8 mouse cellular contexts compared by ENCODE assay signal in the genomic region with DNA sequence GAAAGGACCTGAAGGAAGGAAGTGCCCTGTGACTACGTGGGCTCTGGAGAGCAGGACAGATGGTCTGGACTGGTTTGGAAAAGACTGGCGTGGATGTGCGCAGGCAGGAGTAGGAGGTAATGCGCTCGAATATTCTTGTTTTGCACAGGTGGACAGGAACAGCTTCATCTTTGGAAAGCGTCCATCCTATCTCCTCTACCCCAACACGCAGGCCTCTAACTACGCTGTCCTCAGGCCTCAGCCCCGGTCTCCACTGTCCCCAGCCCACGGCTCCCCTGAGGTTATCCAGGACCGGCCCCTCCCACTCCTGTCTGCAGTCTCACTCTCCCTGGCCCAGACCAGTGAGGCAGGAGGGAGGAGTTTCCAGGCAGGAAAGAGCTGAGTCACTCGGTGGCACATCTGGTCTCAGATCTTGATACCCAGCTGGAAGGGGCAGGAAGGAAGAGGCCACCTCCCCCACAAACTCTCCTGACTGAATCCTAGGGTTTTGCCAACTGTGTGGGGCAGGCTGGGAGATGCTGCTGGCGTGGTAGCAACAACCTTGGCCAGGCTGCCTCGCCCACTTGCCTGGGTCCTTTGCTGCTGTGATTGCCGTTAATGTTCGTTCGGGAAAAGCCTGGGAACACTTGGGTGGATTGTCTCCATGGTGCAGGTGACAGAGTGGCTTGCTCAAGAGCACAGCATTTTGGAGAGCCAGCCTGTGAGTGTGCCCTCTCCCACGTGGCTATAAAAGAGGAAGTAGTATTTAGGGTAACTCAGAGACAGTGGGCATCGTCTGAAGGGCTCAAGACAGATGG. TPM values are rescaled to one million over a fixed set of nuclear protein-coding genes. Genes with fewer than 3 reads are reported as not detected.
DNase-seq lines count a peak whose midpoint lies in the region; ATAC-seq lines count a peak whose summit lies in the region.

No protein-coding gene starts in this region.

- H3K4me2 ChIP-seq in hindbrain, embryonic 11.5 days (replicated peaks; ENCODE audit: low read depth, low read length) = no peak overlapping the region
- no peak overlapping the region for H3K4me2 ChIP-seq in hindbrain, embryonic 13.5 days
- H3K4me2 ChIP-seq in heart, embryonic 15.5 days = peak overlapping the region; percentile 33

- ATAC-seq in hindbrain, embryonic 11.5 days (ENCODE audit: low FRiP score) = no peak
- ATAC-seq in hindbrain, embryonic 13.5 days (ENCODE audit: low FRiP score) = no peak
- peak; percentile 83 for ATAC-seq in heart, embryonic 15.5 days (replicated peaks; ENCODE audit: insufficient number of reproducible peaks, insufficient read depth, low FRiP score, low read depth)

- peaks cover 5% of the 10 kb centered on the region; the same call in 1 of the 2 replicates for H3K4me1 ChIP-seq in hindbrain, embryonic 11.5 days (replicated peaks; ENCODE audit: control insufficient read depth, insufficient read depth, low read length)
- peaks cover 33% of the 10 kb centered on the region for H3K4me1 ChIP-seq in hindbrain, embryonic 13.5 days (replicated peaks)
- H3K4me1 ChIP-seq in heart, embryonic 15.5 days (replicated peaks) = peaks cover 12% of the 10 kb centered on the region

- H3K27ac ChIP-seq in hindbrain, embryonic 11.5 days (ENCODE audit: low read depth, low read length) = 0 out of 2 replicates have a peak overlapping the region, but pooled peaks have one; percentile 6
- H3K27ac ChIP-seq in hindbrain, embryonic 13.5 days = no peak overlapping the region
- H3K27ac ChIP-seq in heart, embryonic 15.5 days = peak overlapping the region; percentile 54

- no peaks in the 10 kb centered on the region for H3K36me3 ChIP-seq in hindbrain, embryonic 11.5 days (ENCODE audit: control insufficient read depth, insufficient read depth, low read length)
- no peaks in the 10 kb centered on the region for H3K36me3 ChIP-seq in hindbrain, embryonic 13.5 days
- H3K36me3 ChIP-seq in heart, embryonic 15.5 days = no peaks in the 10 kb centered on the region

- H3K9ac ChIP-seq in hindbrain, embryonic 11.5 days (ENCODE audit: low read depth, low read length) = no peak overlapping the region
- H3K9ac ChIP-seq in hindbrain, embryonic 13.5 days = no peak overlapping the region
- H3K9ac ChIP-seq in heart, embryonic 15.5 days = no peak overlapping the region

- 44% methylated on average over 19 of the region's 19 CpGs for WGBS in hindbrain, embryonic 11.5 days
- WGBS in hindbrain, embryonic 13.5 days = 38% methylated on average over 19 of the region's 19 CpGs
- 21% methylated on average over 19 of the region's 19 CpGs for WGBS in heart, embryonic 15.5 days

- no peak for DNase-seq in hindbrain, embryonic 11.5 days (ENCODE audit: low spot score)
- peak; percentile 25 for DNase-seq in T-cell, adult 2 months (ENCODE audit: low spot score)
- DNase-seq in embryo, embryonic 11 days = peak; percentile 75
- peak; percentile 66 to 77 for DNase-seq in kidney, postnatal 36 days
- peak; percentile 81 for DNase-seq in lung, postnatal 25 days (ENCODE audit: low spot score)
- DNase-seq in testis, postnatal 10 days (ENCODE audit: low spot score) = peak; percentile 68

- no peaks in the 10 kb centered on the region for H3K9me3 ChIP-seq in hindbrain, embryonic 11.5 days (ENCODE audit: control insufficient read depth, low read length)
- no peaks in the 10 kb centered on the region for H3K9me3 ChIP-seq in hindbrain, embryonic 13.5 days
- H3K9me3 ChIP-seq in heart, embryonic 15.5 days (replicated peaks) = no peaks in the 10 kb centered on the region

- H3K27me3 ChIP-seq in hindbrain, embryonic 11.5 days (ENCODE audit: control insufficient read depth, insufficient read depth, low read length) = no peaks in the 10 kb centered on the region
- H3K27me3 ChIP-seq in hindbrain, embryonic 13.5 days = no peaks in the 10 kb centered on the region
- peaks cover 23% of the 10 kb centered on the region for H3K27me3 ChIP-seq in heart, embryonic 15.5 days

- no peak overlapping the region for H3K4me3 ChIP-seq in hindbrain, embryonic 11.5 days (ENCODE audit: low read depth, low read length)
- H3K4me3 ChIP-seq in hindbrain, embryonic 13.5 days = no peak overlapping the region
- 0 out of 2 replicates have a peak overlapping the region, but pooled peaks have one; percentile 2 for H3K4me3 ChIP-seq in heart, embryonic 15.5 days

RNA-seq across cellular contexts. Expression of a gene that starts 2.2 kb away (rescaled TPM):
- 3.2 and 3.6 TPM in 2 replicates for polyA plus RNA-seq in hindbrain, embryonic 11.5 days (2014; fragmentation: Nextera tagmentation; extraction: Ambion mirVana)
- 5.3 and 5.4 TPM in 2 replicates for polyA plus RNA-seq in hindbrain, embryonic 13.5 days (2015; fragmentation: Nextera tagmentation; extraction: Ambion mirVana)
- polyA plus RNA-seq in heart, embryonic 15.5 days (2015; fragmentation: Nextera tagmentation; extraction: Ambion mirVana) = 1.4 and 3.1 TPM in 2 replicates

RNA-seq across cellular contexts. Expression of a gene that starts 24.0 kb away (rescaled TPM):
- polyA plus RNA-seq in hindbrain, embryonic 11.5 days (2014; fragmentation: Nextera tagmentation; extraction: Ambion mirVana) = 0.56 and 0.99 TPM in 2 replicates
- polyA plus RNA-seq in hindbrain, embryonic 13.5 days (2015; fragmentation: Nextera tagmentation; extraction: Ambion mirVana) = 1.1 and 1.4 TPM in 2 replicates
- polyA plus RNA-seq in heart, embryonic 15.5 days (2015; fragmentation: Nextera tagmentation; extraction: Ambion mirVana) = 2.1 and 2.3 TPM in 2 replicates
